7 mouse cellular contexts compared by ENCODE assay signal in the genomic region with DNA sequence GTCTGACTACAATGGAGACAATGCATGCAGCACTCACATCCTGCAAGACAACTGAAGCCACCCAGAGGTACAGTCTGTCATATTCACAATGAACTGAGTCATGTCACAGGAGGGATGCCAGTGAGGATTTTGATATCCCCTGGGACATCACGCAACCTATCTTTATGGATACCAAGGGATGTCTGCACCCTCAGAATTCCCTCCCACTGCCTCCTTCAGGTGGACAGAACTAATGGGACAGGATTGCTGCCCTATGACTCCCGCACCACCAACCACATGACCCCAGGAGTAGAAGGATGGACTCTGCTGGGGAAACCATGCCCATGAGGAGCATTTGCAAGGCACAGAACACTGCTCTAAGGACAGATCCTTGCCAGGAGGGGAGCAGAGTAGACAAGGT.
"Had no signal": no experiment of that assay in that cellular context is flagged by ENCODE, and none has a peak within 500 bp of the region (broad histone marks: within the 10 kb centered on the region; RNA-seq: fewer than 3 reads in every experiment).

No protein-coding gene starts in this region.

- H3K9me3 ChIP-seq: liver, embryonic 13.5 days; neural tube, embryonic 12.5 days; neural tube, embryonic 15.5 days had no signal

- H3K4me3 ChIP-seq: left cerebral cortex, adult 2 months; liver, embryonic 13.5 days; megakaryocyte, embryonic 14.5 days; neural tube, embryonic 12.5 days; neural tube, embryonic 15.5 days had no signal

- H3K9ac ChIP-seq: liver, embryonic 13.5 days; neural tube, embryonic 12.5 days; neural tube, embryonic 15.5 days had no signal

- H3K27me3 ChIP-seq: liver, embryonic 13.5 days; megakaryocyte, embryonic 14.5 days; neural tube, embryonic 12.5 days; neural tube, embryonic 15.5 days had no signal

- H3K4me1 ChIP-seq: liver, embryonic 13.5 days; neural tube, embryonic 12.5 days; neural tube, embryonic 15.5 days had no signal

- H3K27ac ChIP-seq: liver, embryonic 13.5 days; neural tube, embryonic 12.5 days; neural tube, embryonic 15.5 days; stomach, postnatal 0 days had no signal

- H3K4me2 ChIP-seq: liver, embryonic 13.5 days; midbrain, embryonic 11.5 days; neural tube, embryonic 12.5 days; neural tube, embryonic 15.5 days had no signal
